Mouse (Mus musculus): ENCODE data around the gene Cic. TPM values are rescaled to one million over a fixed set of nuclear protein-coding genes. Genes with fewer than 3 reads are reported as not detected.
A peak's percentile ranks its signal among the peaks of the same experiment; 100 is the strongest.

The Cic gene
- total RNA-seq, 2 experiments from 2014 or later, result 234 to 267 TPM

- no peak for DNase-seq (ENCODE audit: low spot score in 2 of 2)
These were observed 1.5 kb downstream of the Cic start for GRCm38 (mm10) chr7:25269029-25269428.

- peak; percentile 9 to 12 for DNase-seq (ENCODE audit: low spot score in 2 of 2)
These were observed 2.2 kb downstream of the Cic start for GRCm38 (mm10) chr7:25269545-25270271.

GRCm38 (mm10) chr7:25270652-25271633, 3.4 kb downstream of the Cic start:
- peak in 1 of 2 experiments; percentile 11 for DNase-seq (ENCODE audit: low spot score in 2 of 2)

- DNase-seq (ENCODE audit: low spot score in 2 of 2), result no peak
These were observed 4.3 kb downstream of the Cic start for GRCm38 (mm10) chr7:25271651-25272444.

- DNase-seq (ENCODE audit: low spot score in 2 of 2), result no peak
These were observed 5.1 kb downstream of the Cic start for GRCm38 (mm10) chr7:25272445-25273258.

- DNase-seq (ENCODE audit: low spot score in 2 of 2), result peak in 1 of 2 experiments; percentile 10
These were observed 6.0 kb downstream of the Cic start for GRCm38 (mm10) chr7:25273259-25274241.

- no peak for DNase-seq (ENCODE audit: low spot score in 2 of 2)
These were observed 7.1 kb downstream of the Cic start for GRCm38 (mm10) chr7:25274571-25274970.

- no peak for DNase-seq (ENCODE audit: low spot score in 2 of 2)
These were observed 7.5 kb downstream of the Cic start for GRCm38 (mm10) chr7:25274996-25275395.

- peak in 1 of 2 experiments; percentile 5 for DNase-seq (ENCODE audit: low spot score in 2 of 2)
These were observed 8.2 kb downstream of the Cic start for GRCm38 (mm10) chr7:25275555-25276298.

GRCm38 (mm10) chr7:25277405-25277804, 9.9 kb downstream of the Cic start:
- DNase-seq (ENCODE audit: low spot score in 2 of 2), result no peak

- DNase-seq (ENCODE audit: low spot score in 2 of 2), result no peak
These were observed 10.5 kb downstream of the Cic start for GRCm38 (mm10) chr7:25277998-25278340.

GRCm38 (mm10) chr7:25278341-25279075, 11.0 kb downstream of the Cic start:
- DNase-seq (ENCODE audit: low spot score in 2 of 2), result peak; percentile 81 to 86

- DNase-seq (ENCODE audit: low spot score in 2 of 2), result peak; percentile 93 to 95
These were observed 11.8 kb downstream of the Cic start for GRCm38 (mm10) chr7:25279076-25279860.

- peak; percentile 54 to 62 for DNase-seq (ENCODE audit: low spot score in 2 of 2)
These were observed 12.6 kb downstream of the Cic start for GRCm38 (mm10) chr7:25279861-25280791.

GRCm38 (mm10) chr7:25281166-25281733, 13.7 kb downstream of the Cic start:
- peak in 1 of 2 experiments; percentile 51 for DNase-seq (ENCODE audit: low spot score in 2 of 2)

Measured in layer of hippocampus, postnatal 10 days (tissue).